Mouse (Mus musculus) T-helper 1 cell (primary cell): ENCODE measurements around the gene Hsd17b6.

ENCODE experiments used
- in situ Hi-C: fragments of 300-600 bp; cut with MboI, MseI; formaldehyde crosslinking; loops from one replicate; pipeline ENCODE4 v1.15.1; 2025; ENCODE audit warnings: high pct_unique_total_duplicates

Hsd17b6 gene

GRCm38 (mm10) chr10:128008207-128008889 is 937 bp upstream of the Hsd17b6 start:
- in situ Hi-C loops: loop anchor here (5.0 kb wide), 1 partner anchor 51 kb away; no protein-coding TSS in a partner anchor

GRCm38 (mm10) chr10:128005479-128005878 is 1.9 kb downstream of the Hsd17b6 start:
- in situ Hi-C loops: loop anchor here (5.0 kb wide), 1 partner anchor 48 kb away; no protein-coding TSS in a partner anchor

GRCm38 (mm10) chr10:128004918-128005317 is 2.5 kb downstream of the Hsd17b6 start:
- in situ Hi-C loops: loop anchor here (5.0 kb wide), 1 partner anchor 48 kb away; no protein-coding TSS in a partner anchor

- in situ Hi-C loops: no loop called here
Observed at GRCm38 (mm10) chr10:128003281-128003801, 4.1 kb downstream of the Hsd17b6 start.

GRCm38 (mm10) chr10:127998260-127998659 is 9.2 kb downstream of the Hsd17b6 start:
- in situ Hi-C loops: no loop called here

GRCm38 (mm10) chr10:127996690-127997089 is 10.7 kb downstream of the Hsd17b6 start:
- in situ Hi-C loops: no loop called here

GRCm38 (mm10) chr10:127985601-127986000 is 21.8 kb downstream of the Hsd17b6 start:
- in situ Hi-C loops: no loop called here

- in situ Hi-C loops: no loop called here
Observed at GRCm38 (mm10) chr10:127984650-127985049, 22.8 kb downstream of the Hsd17b6 start.

- in situ Hi-C loops: loop anchor here (5.0 kb wide), 1 partner anchor 73 kb away; no protein-coding TSS in a partner anchor
Observed at GRCm38 (mm10) chr10:127975503-127975902, 31.9 kb downstream of the Hsd17b6 start.

GRCm38 (mm10) chr10:127974062-127974461 is 33.3 kb downstream of the Hsd17b6 start:
- in situ Hi-C loops: no loop called here

GRCm38 (mm10) chr10:127971135-127971534 is 36.3 kb downstream of the Hsd17b6 start:
- in situ Hi-C loops: no loop called here

- in situ Hi-C loops: no loop called here
Observed at GRCm38 (mm10) chr10:127970359-127970831, 37.0 kb downstream of the Hsd17b6 start.

- in situ Hi-C loops: no loop called here
Observed at GRCm38 (mm10) chr10:127969820-127970219, 37.6 kb downstream of the Hsd17b6 start.

GRCm38 (mm10) chr10:127966506-127966905 is 40.9 kb downstream of the Hsd17b6 start:
- in situ Hi-C loops: no loop called here

- in situ Hi-C loops: no loop called here
Observed at GRCm38 (mm10) chr10:127964004-127964403, 43.4 kb downstream of the Hsd17b6 start.

GRCm38 (mm10) chr10:127962451-127962850 is 45.0 kb downstream of the Hsd17b6 start:
- in situ Hi-C loops: no loop called here

- in situ Hi-C loops: loop anchor here (5.0 kb wide), 1 partner anchor 48 kb away; the partner anchor contains the start of gene Hsd17b6
Observed at GRCm38 (mm10) chr10:127959161-127959679, 48.2 kb downstream of the Hsd17b6 start.

GRCm38 (mm10) chr10:127956168-127956816 is 51.1 kb downstream of the Hsd17b6 start:
- in situ Hi-C loops: loop anchor here (5.0 kb wide), 1 partner anchor 51 kb away; the partner anchor contains the start of gene Hsd17b6

GRCm38 (mm10) chr10:127955034-127955433 is 52.4 kb downstream of the Hsd17b6 start:
- in situ Hi-C loops: loop anchor here (5.0 kb wide), 1 partner anchor 52 kb away; the partner anchor contains the start of gene Hsd17b6

GRCm38 (mm10) chr10:127951821-127952220 is 55.6 kb downstream of the Hsd17b6 start:
- in situ Hi-C loops: no loop called here

GRCm38 (mm10) chr10:127951390-127951789 is 56.0 kb downstream of the Hsd17b6 start:
- in situ Hi-C loops: no loop called here

GRCm38 (mm10) chr10:127949596-127950130 is 57.7 kb downstream of the Hsd17b6 start:
- in situ Hi-C loops: loop anchor here (5.0 kb wide), 1 partner anchor 238 kb away; no protein-coding TSS in a partner anchor
